Mouse (Mus musculus) CD8-positive naive resting alpha-beta T cell, adult 2 months (primary cell): Measurements from ENCODE around the gene Itpk1.
A peak's percentile ranks its signal among the peaks of the same experiment; 100 is the strongest.

Experiments
- DNase-seq, 2 experiments: peaks; one replicate each; pipeline ENCODE4 v3.0.0; 2022; ENCODE audit warnings: low read depth in 2 of 2, low spot score in 2 of 2

Gene Itpk1

GRCm38 (mm10) chr12:102665465-102666202 lies 39.1 kb downstream of the Itpk1 start:
- DNase-seq = no peak

DNA sequence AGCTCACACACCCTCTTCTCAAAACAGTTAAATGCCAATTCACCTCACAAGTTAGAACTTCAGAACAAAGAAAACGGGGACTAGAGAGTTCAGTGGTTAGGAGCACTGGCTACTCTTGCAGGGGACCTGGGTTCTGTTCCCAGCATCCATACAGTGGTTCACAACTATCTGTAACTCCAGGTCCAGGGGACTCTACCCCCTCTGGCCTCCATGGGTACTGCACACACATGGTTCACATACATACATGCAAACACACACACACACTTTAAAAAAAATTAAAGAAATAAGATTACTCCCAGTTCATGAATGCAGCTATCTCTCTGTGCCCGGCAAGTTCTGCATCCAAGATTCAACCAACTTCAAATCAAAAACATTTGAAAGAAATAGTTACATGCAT lies 40.7 kb downstream of the Itpk1 start:
- DNase-seq = no peak

GRCm38 (mm10) chr12:102663349-102664051 lies 41.2 kb downstream of the Itpk1 start:
- no peak for DNase-seq

DNA sequence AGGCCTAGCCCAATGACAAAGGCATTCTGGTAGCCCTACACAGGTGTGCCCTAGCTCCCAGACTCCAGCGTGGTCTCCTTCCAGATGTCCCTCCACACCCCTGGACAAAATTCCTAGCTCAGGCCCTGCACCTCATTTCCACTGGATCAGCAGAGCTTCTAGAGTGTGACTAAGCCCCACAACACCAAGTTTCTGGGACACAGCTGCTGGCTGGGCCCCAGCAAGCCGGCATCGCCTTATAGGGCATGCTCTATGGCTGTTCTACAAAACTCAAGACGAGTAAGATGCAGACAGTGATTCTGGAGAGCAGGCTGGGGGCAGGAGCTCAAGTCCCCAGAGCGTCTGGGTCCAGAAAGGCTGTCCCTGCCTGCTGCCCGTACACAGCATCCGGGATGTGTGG lies 43.0 kb downstream of the Itpk1 start:
- DNase-seq = no peak

DNA sequence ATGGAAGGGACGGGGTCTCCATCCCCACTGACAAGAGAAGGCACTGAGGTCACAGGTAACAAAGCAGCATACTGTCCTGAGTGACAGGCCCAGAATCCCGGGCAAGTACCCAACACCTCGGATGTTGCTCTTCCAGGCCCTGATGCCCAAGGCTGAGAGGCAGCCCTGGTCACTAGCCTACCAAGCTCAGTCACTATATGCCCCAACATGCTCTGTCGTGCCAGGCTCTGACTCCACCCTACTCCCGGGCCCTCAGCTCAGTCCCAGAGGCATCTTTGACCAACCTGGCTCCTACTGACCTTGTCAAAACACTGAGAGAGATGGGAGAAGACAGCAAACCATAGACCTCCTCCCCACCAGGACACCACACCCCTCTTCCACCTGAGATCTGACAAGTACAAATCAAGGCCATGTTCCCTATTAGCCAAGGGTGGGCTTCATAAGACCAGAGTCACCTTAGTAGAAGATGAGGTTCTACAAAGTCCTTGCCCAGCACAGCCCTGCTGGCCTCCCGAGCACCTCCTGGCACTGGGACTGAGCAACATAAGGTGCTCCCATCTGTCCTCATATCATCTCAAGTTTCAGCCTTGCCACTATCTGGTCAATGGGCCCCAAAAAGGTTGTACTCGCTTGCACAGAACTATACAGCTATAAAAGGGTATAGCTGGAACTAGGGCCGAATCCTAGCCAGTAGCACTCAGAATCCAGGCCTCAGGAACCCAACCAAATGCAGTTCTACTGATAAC lies 43.7 kb downstream of the Itpk1 start:
- no peak for DNase-seq

GRCm38 (mm10) chr12:102653003-102653402 lies 51.7 kb downstream of the Itpk1 start:
- DNase-seq = no peak

GRCm38 (mm10) chr12:102652420-102652819 lies 52.3 kb downstream of the Itpk1 start:
- DNase-seq = peak; percentile 59 to 69

- DNase-seq = peak; percentile 30 to 67
Observed at GRCm38 (mm10) chr12:102651871-102652270, 52.9 kb downstream of the Itpk1 start.

DNA sequence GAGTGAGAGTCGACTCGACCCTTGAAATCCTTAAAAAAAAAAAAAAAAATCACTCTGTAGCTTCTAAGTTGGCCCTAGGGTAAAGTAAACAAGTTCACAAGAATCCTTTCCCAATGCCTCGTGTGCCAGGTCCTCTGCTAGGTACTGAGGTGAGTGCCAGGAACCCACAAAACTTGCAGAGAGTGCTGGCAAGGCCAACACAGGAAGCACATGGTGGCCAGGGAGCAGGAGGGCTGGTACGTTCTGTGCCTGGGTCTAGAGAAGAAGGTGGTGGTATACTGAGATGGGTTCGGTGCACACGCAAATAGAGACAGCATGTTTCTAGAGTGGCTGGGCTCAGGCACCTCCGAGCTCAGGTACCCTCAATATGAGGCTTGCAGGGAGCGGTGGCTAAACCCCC lies 53.3 kb downstream of the Itpk1 start:
- no peak for DNase-seq

GRCm38 (mm10) chr12:102650649-102651048 lies 54.1 kb downstream of the Itpk1 start:
- no peak for DNase-seq

DNA sequence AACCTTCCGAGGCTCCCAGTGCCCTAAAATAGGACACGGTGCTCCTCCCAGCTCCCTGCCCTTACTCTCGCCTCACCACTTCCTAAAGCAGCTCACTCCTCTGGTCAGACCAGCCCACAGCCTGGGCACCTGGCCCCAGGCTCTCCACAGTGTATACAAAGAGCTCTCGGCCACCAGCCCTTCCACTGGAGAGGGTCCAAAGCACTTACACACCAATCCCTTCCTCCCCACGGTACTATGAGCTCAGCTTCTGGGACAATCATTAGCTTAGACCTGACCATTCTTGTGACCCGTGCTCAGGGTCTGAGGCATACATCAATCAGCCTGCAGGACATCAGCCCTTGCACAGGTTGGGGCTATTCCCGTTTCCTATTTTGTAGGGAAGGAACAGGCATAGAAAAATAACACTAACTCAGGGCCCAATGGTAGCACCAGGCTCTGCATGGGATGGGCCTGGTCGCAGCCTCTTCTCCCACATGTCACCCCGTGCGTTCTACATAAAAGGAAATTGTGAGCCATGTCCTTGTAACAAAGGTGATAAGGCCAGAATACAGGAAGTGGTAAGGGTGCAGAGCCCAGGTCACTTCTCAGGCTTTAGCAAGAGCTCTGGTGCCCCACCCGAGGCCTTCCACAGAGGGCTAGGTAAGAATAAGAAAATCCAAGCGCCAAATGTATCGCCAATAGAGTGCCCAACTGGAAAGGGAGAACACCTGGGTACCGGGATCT lies 56.7 kb downstream of the Itpk1 start:
- no peak for DNase-seq

GRCm38 (mm10) chr12:102646586-102647260 lies 58.0 kb downstream of the Itpk1 start:
- no peak for DNase-seq

DNA sequence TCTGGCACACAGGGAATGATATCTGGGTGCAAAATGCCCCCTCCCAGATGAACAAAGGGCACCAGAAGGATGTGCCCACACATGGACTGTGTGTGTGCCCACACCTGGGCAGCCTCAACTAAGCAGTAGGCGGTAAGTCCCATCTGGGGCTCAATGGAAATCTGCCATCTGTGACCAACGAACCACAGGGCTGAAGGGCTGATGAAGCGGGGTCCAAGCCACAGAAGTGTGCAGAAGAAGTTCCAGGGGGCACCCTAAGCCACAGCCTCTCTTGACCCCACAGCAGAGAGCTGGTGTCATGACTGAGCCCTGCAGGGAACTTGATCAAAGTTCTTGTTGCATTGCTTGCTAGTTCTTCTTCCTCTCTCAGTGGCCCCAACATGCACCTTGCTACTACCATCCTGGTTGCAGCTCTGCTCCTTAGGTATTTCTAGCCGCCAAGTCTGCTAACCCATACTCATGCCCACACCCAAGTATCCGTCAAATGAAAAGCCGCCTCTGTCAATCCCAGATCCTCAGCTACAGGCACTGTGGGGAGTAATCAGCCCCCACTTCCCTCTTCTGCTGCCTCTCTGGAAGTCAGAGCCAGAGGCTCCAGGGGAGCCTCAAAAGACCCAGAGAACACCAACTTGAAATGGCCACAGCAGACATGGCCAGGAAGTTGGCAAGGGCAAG lies 58.7 kb downstream of the Itpk1 start:
- DNase-seq = no peak

- DNase-seq = peak in 1 of 2 experiments; percentile 37
Observed at GRCm38 (mm10) chr12:102643316-102643715, 61.4 kb downstream of the Itpk1 start.

DNA sequence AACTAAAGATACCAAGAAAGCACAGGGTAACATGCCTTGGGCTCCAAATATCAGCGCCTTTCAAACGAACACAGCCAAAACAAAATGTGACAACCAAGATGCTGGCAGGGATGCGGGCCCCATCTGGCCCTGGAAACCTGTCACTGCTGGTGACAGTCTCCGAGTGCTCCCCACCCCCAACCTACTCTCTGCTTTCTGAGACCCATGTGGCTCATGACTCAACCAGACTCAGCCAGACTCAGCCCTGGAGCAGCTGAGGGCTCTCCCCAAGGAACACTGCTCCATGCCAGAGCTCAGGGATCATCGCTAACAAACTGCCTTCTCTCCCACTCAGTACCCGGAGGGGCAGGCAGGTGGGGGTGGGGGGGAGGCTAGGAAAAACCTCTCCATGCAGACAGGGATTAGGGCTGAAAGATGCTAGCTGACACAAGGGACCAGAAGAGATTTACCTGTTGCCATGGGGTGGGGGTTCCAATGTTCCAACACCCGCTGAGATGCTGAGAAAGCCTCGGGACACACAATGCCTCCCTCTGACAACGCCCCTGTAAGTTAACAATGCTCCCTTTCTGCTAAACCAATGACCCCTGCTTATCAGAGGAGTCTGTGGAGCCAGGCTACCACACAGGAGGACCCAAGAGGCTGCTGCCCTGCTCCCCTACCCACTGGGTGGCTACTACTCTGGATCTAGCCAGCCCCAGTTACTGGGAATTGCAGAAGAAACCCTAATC lies 64.1 kb downstream of the Itpk1 start:
- no peak for DNase-seq

DNA sequence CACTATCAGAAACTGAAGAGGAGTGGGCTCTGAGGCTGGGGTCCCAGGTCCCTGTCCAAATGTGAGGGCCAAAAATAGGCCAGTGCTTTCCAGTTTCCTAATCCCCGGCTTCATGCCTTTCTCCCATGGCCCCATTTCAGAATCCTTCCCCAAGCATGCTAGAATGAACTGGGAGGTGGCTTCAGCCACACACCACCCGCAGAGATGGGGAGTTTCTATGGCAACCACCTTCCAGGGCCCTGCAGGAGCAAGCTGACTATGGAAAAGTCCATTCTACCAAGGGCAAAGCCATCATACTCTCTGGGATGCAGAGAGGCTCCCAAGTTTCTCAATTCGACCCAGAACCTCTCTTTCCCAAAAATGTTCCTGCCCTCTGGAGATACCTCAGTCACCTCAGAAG lies 65.9 kb downstream of the Itpk1 start:
- no peak for DNase-seq

DNA sequence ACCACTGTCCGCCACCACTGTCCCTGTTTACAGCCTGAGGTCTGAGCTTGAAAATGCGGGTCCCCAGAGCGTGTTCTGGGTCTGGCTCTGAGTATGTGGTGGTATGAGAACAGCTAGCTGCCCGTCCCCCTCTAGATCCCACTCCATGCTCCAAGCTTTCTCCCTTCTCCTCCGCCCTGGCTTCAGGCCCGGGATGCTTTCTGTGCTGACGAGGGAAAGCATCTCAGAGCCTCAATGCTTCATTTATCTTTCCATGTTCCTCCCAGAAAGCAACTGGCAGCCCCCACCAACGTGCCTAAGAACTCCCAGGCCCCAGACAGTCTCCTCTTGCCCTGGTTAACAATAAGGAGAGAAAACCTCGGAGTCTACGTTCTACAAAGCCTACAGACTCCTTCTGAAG lies 67.5 kb downstream of the Itpk1 start:
- DNase-seq = no peak

DNA sequence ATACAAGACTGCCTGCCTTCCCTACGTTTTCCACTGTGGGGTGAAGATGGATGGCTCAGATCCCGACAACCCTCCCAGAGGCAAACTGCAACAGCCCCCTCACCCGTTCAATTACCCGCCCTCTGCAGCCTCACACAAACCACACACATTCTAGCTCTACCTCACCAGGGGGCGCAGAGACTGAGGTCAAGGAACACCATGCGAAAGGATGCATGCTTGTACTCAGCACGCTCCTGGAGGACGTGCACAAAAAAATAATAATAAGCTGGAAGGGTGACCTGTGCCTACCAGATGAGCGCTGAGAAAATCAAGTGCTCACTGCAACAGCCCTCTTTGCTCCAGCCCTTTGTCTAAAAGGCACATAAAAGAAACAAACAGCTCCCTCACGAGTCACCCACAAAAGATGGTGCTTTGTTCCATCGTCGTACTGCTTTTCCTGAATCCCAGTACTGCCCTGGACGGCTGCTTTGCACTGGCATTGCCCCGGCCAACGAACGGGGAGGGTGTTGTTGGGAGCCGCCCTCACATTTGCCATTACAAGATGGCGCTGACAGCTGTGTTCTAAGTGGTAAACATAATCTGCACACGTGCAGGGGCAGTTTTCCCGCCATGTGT lies 70.2 kb downstream of the Itpk1 start:
- DNase-seq = no peak

DNA sequence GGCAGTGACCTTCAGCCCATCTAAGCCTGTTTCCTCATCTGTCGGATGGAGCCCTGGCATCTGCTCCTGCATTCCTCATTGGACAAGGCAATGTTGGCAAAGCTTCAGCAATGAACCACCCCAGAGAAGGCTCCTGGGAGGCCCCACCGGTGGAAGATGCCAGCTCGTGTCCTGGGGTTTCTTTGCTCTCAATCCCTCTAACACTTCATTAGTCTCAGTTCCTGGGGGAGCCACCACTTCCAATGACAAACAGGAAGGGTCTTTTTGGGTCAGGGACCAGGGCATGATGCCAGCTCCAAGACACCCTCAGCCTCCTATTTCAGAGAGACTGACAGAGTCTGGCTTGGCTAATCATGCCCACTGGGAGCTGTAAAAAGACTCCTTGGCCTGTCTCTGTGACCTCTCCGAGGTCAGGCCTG lies 71.6 kb downstream of the Itpk1 start:
- DNase-seq = no peak
